ENCODE assay signal across 11 mouse cellular contexts in the genomic region with DNA sequence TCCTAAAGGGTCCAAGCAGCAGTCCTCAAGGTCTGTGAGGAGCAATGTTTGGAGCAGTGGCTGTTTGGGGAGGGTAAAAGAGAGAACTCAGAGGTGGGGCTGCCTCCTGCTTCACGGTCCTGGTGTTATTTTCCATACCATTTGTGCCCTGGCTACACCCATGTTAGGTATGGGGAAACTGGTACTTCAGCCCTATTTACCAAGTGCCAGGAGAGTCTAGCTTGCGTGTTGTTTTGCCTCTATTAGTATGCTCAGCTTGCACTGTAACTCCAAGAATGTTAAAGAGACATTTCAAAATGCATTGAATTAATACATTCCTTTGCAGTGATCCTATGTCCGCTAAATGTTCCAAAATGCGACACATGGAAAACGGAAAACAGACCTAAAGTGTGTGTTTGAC. TPM values are rescaled to one million over a fixed set of nuclear protein-coding genes. Genes with fewer than 3 reads are reported as not detected.
"Had no signal": no experiment of that assay in that cellular context is flagged by ENCODE, and none has a peak within 500 bp of the region (broad histone marks: within the 10 kb centered on the region; RNA-seq: fewer than 3 reads in every experiment).

No protein-coding gene starts in this region.

- H3K27me3 ChIP-seq: liver, embryonic 12.5 days; megakaryocyte, embryonic 14.5 days; midbrain, embryonic 12.5 days had no signal

- H3K9ac ChIP-seq: liver, embryonic 12.5 days; midbrain, embryonic 12.5 days had no signal

- H3K27ac ChIP-seq: left cerebral cortex, adult 2 months; limb, embryonic 10.5 days; liver, embryonic 12.5 days; midbrain, embryonic 12.5 days had no signal

- H3K4me2 ChIP-seq: liver, embryonic 12.5 days; midbrain, embryonic 12.5 days had no signal

- H3K9me3 ChIP-seq: limb, embryonic 10.5 days; liver, embryonic 12.5 days; megakaryocyte, embryonic 14.5 days; midbrain, embryonic 12.5 days had no signal

- H3K4me3 ChIP-seq: left cerebral cortex, adult 2 months; limb, embryonic 10.5 days; liver, embryonic 12.5 days; midbrain, embryonic 12.5 days had no signal

- ATAC-seq: liver, embryonic 12.5 days had no signal

- H3K4me1 ChIP-seq: midbrain, embryonic 12.5 days had no signal

- H3K36me3 ChIP-seq: limb, embryonic 10.5 days; liver, embryonic 12.5 days; midbrain, embryonic 12.5 days had no signal

- DNase-seq: kidney, adult 8-10 months; kidney, postnatal 25 days; right cerebral cortex, adult 18-20 months; thymus, adult 2 months; thymus, postnatal 25 days had no signal

RNA-seq across cellular contexts. Expression of a gene that starts 41.2 kb away (rescaled TPM):
- polyA plus RNA-seq: limb, embryonic 10.5 days; liver, embryonic 12.5 days; neural tube, embryonic 14.5 days had no signal
